Mouse (Mus musculus): ENCODE data around the gene Abcd3. TPM values are rescaled to one million over a fixed set of nuclear protein-coding genes. Genes with fewer than 3 reads are reported as not detected.

Abcd3 gene
- total RNA-seq, 2 experiments from 2014 or later, result 36.9 to 52.0 TPM

DNA sequence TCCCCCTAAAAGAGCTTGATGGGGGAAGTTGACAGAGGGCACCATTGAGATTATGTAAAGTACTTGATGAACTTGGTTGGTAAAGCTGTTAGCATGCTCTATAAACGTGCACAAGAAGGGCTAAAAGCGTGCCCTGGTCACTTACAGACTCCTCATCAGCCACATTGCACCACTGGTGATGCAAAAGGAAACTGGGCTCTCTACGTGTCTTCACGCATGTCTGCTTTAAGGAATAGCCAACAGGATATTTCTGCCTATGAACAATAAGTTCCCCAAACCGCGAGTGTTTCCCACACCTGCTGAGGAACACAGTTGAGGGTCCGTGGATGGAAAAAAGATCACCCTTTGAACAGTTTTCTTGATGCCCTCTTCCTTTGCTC is 93.4 kb downstream of the Abcd3 start:
- H3K4me3 ChIP-seq, result no peak overlapping the region
- no peak for TF ChIP-seq CTCF (IDR thresholded peaks at IDR 0.05)
- intact Hi-C loops (cut with DNase I), result loop anchor here (5.0 to 10.0 kb wide), 3 partner anchors 87 to 184 kb away; no protein-coding TSS in a partner anchor
- H3K27ac ChIP-seq, result no peak overlapping the region
- no peak for DNase-seq

- H3K27ac ChIP-seq, result 0 out of 2 replicates have a peak overlapping the region, but pooled peaks have one; percentile 32
- H3K4me3 ChIP-seq, result peak overlapping the region; percentile 32
- no peak for TF ChIP-seq CTCF (IDR thresholded peaks at IDR 0.05)
- intact Hi-C loops (cut with DNase I), result loop anchor here (5.0 to 10.0 kb wide), 3 partner anchors 86 to 184 kb away; no protein-coding TSS in a partner anchor
- no peak for DNase-seq
Measured at GRCm38 (mm10) chr3:121720801-121721690, 94.1 kb downstream of the Abcd3 start.

DNA sequence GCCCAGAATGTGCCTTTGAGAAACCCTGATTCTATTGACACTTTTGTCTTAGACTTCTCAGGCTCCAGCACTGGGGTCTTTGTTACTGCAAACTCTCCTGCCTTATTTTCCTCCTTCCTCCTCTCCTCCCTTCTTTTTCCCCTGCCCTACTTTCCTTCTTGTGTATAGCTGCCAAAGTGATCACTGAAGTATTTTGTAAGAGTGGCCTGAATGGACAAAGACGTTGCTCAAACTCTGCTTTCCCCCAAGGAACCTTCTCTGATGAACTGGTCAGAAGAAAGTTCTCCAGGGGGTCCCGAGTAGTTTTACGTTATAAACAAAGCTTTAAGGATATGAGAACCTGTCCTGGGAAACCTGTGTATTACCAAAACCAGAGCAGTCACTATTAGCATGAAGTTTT is 95.4 kb downstream of the Abcd3 start:
- no peak overlapping the region for H3K4me3 ChIP-seq
- DNase-seq, result no peak
- no peak for TF ChIP-seq CTCF (IDR thresholded peaks at IDR 0.05)
- intact Hi-C loops (cut with DNase I), result loop anchor here (5.0 to 10.0 kb wide), 3 partner anchors 85 to 182 kb away; no protein-coding TSS in a partner anchor
- H3K27ac ChIP-seq, result peak overlapping the region; percentile 32; the same call in 1 of the 2 replicates

GRCm38 (mm10) chr3:121718679-121719078 is 96.4 kb downstream of the Abcd3 start:
- Histone ChIP-seq H3K4me3 (no peak overlapping the region), H3K27ac (no peak overlapping the region)
- intact Hi-C loops (cut with DNase I), result no loop called here
- TF ChIP-seq CTCF (IDR thresholded peaks at IDR 0.05), result no peak
- DNase-seq, result no peak

DNA sequence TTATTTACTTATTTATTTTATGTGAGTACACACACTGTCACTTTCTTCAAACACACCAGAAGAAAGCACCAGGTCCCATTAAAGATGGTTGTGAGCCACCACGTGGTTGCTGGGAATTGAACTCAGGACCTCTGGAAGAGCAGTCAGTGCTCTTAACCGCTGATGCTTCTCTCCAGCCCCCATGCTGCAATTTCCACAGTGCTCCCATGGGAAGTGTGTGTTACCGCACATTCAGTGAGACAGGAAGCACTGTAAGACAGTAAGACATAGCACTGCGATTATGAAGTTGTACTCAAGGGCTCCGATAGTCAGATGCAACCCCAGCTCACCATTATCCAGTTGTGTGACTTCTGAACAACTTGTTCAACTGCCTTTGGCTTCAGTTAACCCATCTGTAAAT is 98.6 kb downstream of the Abcd3 start:
- H3K27ac ChIP-seq, result no peak overlapping the region
- intact Hi-C loops (cut with DNase I), result no loop called here

GRCm38 (mm10) chr3:121715741-121716459 is 99.2 kb downstream of the Abcd3 start:
- TF ChIP-seq CTCF (IDR thresholded peaks at IDR 0.05), result no peak
- no peak overlapping the region for H3K27ac ChIP-seq
- intact Hi-C loops (cut with DNase I), result no loop called here
- no peak overlapping the region for H3K4me3 ChIP-seq
- DNase-seq, result no peak

More for the DNA sequence above, 98.6 kb downstream of the Abcd3 start:
- no peak for TF ChIP-seq CTCF (IDR thresholded peaks at IDR 0.05)
- H3K4me3 ChIP-seq, result no peak overlapping the region
- no peak for DNase-seq

DNA sequence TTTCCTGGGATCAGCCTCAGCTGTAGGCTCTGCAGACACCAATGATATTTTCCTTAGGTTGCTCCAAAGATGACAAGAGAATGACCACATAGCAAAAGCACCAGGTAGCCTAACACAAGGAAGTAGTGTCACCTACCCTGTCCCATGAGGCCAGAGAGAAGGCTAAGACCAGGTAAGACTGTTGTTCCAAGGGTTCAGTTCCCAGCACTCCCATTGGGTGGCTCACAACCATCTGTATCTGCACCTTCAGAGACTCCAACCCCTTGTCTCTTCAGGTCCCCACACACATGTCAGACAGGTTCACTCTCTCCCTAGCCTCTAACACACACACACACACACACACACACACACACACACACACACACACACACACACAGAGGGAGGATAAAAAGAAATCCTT is 99.8 kb downstream of the Abcd3 start:
- no peak for TF ChIP-seq CTCF (IDR thresholded peaks at IDR 0.05)
- H3K4me3 ChIP-seq, result no peak overlapping the region
- H3K27ac ChIP-seq, result no peak overlapping the region
- no peak for DNase-seq
- intact Hi-C loops (cut with DNase I), result no loop called here

DNA sequence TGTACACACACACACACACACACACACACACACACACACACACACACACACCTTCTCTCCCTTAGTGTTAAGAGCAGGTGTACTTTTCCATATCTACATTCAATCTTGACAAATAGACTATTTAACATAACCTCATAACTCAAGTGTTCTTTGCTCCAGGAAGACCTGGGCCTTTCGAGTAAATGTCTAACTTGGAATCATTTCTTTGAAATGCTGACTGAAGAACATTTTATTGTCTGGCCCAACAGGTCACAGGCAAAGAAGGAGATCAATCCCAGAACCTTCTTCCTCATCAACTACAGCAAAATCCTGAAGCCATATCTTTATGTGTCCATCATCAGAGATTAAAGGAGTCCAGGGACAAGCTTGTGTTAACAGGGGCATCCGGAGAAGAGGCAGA is 100.6 kb downstream of the Abcd3 start:
- H3K27ac ChIP-seq, result no peak overlapping the region
- no peak overlapping the region for H3K4me3 ChIP-seq
- TF ChIP-seq CTCF (IDR thresholded peaks at IDR 0.05), result no peak

GRCm38 (mm10) chr3:121713816-121714215 is 101.3 kb downstream of the Abcd3 start:
- Histone ChIP-seq H3K27ac (no peak overlapping the region), H3K4me3 (no peak overlapping the region)
- no peak for DNase-seq
- no peak for TF ChIP-seq CTCF (IDR thresholded peaks at IDR 0.05)
- intact Hi-C loops (cut with DNase I), result no loop called here

More for the DNA sequence above, 100.6 kb downstream of the Abcd3 start:
- intact Hi-C loops (cut with DNase I), result no loop called here
- DNase-seq, result no peak

DNA sequence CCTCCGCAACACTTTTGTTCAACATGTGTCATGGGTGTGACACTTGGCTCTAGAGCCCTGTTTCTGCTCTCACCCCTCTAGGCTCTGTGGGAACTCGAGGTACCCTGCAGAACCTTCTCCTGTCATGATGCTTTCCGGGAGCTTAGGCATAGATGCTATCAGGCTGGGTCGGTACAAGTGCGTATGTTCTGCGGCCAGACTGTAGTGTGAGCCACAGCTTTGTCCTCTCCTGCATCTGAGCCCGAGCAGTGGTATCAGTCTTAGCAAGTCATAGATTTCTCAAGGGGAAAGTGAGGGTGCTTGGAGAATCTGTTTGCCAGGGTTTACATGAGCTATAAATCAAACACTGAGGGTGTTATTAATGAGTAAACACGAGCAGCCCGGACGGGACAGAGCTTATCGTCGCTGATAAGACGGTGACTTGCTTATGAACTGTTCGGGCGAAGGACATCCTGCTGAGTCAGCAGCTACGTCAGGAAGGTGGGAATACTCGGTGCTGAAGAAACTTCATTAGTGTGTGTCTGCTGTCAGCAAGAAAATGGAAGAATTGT is 101.9 kb downstream of the Abcd3 start:
- intact Hi-C loops (cut with DNase I), result no loop called here
- Histone ChIP-seq H3K27ac (no peak overlapping the region), H3K4me3 (no peak overlapping the region)
- DNase-seq, result no peak
- no peak for TF ChIP-seq CTCF (IDR thresholded peaks at IDR 0.05)

DNA sequence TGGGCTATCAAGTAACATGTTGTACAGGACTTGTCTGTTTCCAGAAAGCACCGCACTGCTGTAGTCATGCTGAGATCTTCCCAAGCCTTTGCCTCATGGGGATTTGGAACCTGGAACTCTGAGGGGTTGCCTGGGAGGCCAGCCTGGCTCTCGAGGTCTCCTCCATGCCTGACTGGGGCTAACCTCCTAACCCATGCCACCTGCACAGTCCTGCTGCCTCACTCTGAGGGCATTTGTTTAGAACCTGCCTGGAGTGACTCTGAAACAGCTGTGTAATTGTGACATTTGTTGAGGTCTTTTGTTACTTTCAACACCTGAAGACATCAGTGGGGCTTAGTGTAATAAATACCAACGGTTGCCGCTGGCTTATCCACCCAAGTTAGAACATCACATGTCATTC is 102.9 kb downstream of the Abcd3 start:
- Histone ChIP-seq H3K27ac (no peak overlapping the region), H3K4me3 (no peak overlapping the region)
- TF ChIP-seq CTCF (IDR thresholded peaks at IDR 0.05), result no peak
- intact Hi-C loops (cut with DNase I), result no loop called here
- DNase-seq, result no peak

GRCm38 (mm10) chr3:121710894-121711531 is 104.1 kb downstream of the Abcd3 start:
- intact Hi-C loops (cut with DNase I), result no loop called here
- Histone ChIP-seq H3K27ac (0 out of 2 replicates have a peak overlapping the region, but pooled peaks have one; percentile 5), H3K4me3 (no peak overlapping the region)
- no peak for DNase-seq
- no peak for TF ChIP-seq CTCF (IDR thresholded peaks at IDR 0.05)

Other genes starting within 250 kb of the Abcd3 start
- gene 4930432M17Rik, start 144.5 kb downstream of the Abcd3 start, total RNA-seq (2021), result not detected
- 1 to 10 TPM; 5.7 to 6.1 TPM for gene F3, start 91.8 kb downstream of the Abcd3 start, total RNA-seq (2021)
- gene Arhgap29, start 137.2 kb upstream of the Abcd3 start, total RNA-seq (2021), result 10 to 100 TPM; 14.0 to 15.6 TPM
- under 1 TPM; 0.79 to 0.95 TPM for gene Abca4, start 229.1 kb upstream of the Abcd3 start, total RNA-seq (2021)

Data from gastrocnemius, adult 2 months (tissue).